Mouse (Mus musculus) neural tube, embryonic 11.5 days (tissue): Measurements from ENCODE around the gene Ube3b. TPM values are rescaled to one million over a fixed set of nuclear protein-coding genes. Genes with fewer than 3 reads are reported as not detected.
A peak's percentile ranks its signal among the peaks of the same experiment; 100 is the strongest.

Source experiments
- ATAC-seq: fragments of 200-750 bp; cut with Nextera tagmentation; 2 replicates; pipeline ENCODE4 v1.8.0; 2017; ENCODE audit warnings: moderate number of reproducible peaks, mild to moderate bottlenecking, moderate TSS enrichment, moderate library complexity; ENCODE audit not compliant: insufficient read depth, low FRiP score, low TSS enrichment
- DNase-seq: peaks from one replicate; pipeline ENCODE4 v3.0.0-alpha.2; 2015; ENCODE audit warnings: low spot score
- H3K27ac ChIP-seq: fragments of 300-500 bp; sonication (generic); 2 replicates; pipeline ENCODE4 v1.5.1; 2014; ENCODE audit warnings: low read depth, mild to moderate bottlenecking, low read length
- H3K27me3 ChIP-seq: fragments of 300-500 bp; sonication (generic); 2 replicates; pipeline ENCODE4 v1.6.1; 2014; ENCODE audit warnings: mild to moderate bottlenecking, low read length, mixed read lengths; ENCODE audit not compliant: control insufficient read depth, insufficient read depth
- H3K36me3 ChIP-seq: fragments of 300-500 bp; sonication (generic); 2 replicates; pipeline ENCODE4 v1.6.1; 2014; ENCODE audit warnings: mild to moderate bottlenecking, low read length, moderate library complexity, mixed read lengths; ENCODE audit not compliant: control insufficient read depth, insufficient read depth
- H3K4me1 ChIP-seq: fragments of 300-500 bp; sonication (generic); 2 replicates; pipeline ENCODE4 v1.6.1; 2014; ENCODE audit warnings: low read length, mixed read lengths; ENCODE audit not compliant: control insufficient read depth, insufficient read depth
- H3K4me2 ChIP-seq: fragments of 300-500 bp; sonication (generic); 2 replicates; pipeline ENCODE4 v1.6.1; 2014; ENCODE audit warnings: low read depth, mild to moderate bottlenecking, moderate library complexity
- H3K4me3 ChIP-seq: fragments of 300-500 bp; sonication (generic); 2 replicates; pipeline ENCODE4 v1.5.1; 2014; ENCODE audit warnings: low read depth, low read length
- H3K9ac ChIP-seq: fragments of 300-500 bp; sonication (generic); 2 replicates; pipeline ENCODE4 v1.6.1; 2014; ENCODE audit warnings: mild to moderate bottlenecking, low read length
- H3K9me3 ChIP-seq: fragments of 300-500 bp; sonication (generic); 2 replicates; pipeline ENCODE4 v1.6.1; 2016; ENCODE audit warnings: low read length; ENCODE audit not compliant: control insufficient read depth
- WGBS: fragments of 180-500 bp; shearing (Covaris S2); extraction: QIAGEN DNeasy Blood & Tissue Kit; methylation state at CpG from one replicate; pipeline ENCODE4 v1.1.7; 2014; 5-methylcytosine and 5-hydroxymethylcytosine counted together
- polyA plus RNA-seq: library from polyadenylated mRNA; unstranded; fragments of >200 nt; fragmentation: Nextera tagmentation; extraction: Ambion mirVana; gene quantifications from 2 replicates; pipeline ENCODE4 v1.2.1, GENCODE M21; 2014

Gene Ube3b
- polyA plus RNA-seq, 1 experiment from 2014 or later = 60.5 TPM

DNA sequence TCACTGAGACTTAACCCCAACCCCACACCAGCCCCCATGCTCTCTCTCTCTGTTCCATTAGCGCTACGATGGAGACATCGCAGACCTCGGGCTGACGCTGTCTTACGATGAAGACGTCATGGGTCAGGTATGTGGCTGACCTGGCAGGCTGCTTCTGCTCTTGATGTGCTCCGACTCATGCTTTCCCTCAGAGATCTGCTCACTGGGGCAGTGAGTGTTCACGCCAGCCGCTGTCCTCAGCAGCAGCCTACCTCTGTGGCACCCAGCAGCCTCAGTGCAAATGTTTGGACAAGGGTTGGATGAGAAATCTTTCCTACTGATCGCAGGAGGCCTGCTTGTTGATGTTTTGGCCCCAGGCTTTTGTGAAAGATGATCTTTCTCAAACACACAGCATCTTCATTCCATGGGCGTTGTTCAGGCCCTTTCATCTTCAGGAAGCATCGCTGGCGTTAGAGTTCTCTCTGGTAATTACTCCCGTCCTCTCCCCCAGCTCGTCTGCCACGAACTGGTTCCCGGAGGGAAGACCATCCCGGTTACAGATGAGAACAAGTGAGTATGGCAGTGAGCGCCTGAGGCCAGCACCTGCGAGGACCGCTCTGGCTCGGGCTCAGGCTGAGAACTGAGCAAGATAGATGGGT is 32.1 kb downstream of the Ube3b start:
- H3K9ac ChIP-seq = no peak overlapping the region
- no peaks in the 10 kb centered on the region for H3K4me1 ChIP-seq
- ATAC-seq = no peak
- no peak overlapping the region for H3K4me3 ChIP-seq
- no peak overlapping the region for H3K4me2 ChIP-seq
- 81% methylated on average over 23 of the region's 23 CpGs for WGBS
- no peaks in the 10 kb centered on the region for H3K27me3 ChIP-seq
- H3K36me3 ChIP-seq = peaks cover 40% of the 10 kb centered on the region
- DNase-seq = no peak
- no peaks in the 10 kb centered on the region for H3K9me3 ChIP-seq
- no peak overlapping the region for H3K27ac ChIP-seq

DNA sequence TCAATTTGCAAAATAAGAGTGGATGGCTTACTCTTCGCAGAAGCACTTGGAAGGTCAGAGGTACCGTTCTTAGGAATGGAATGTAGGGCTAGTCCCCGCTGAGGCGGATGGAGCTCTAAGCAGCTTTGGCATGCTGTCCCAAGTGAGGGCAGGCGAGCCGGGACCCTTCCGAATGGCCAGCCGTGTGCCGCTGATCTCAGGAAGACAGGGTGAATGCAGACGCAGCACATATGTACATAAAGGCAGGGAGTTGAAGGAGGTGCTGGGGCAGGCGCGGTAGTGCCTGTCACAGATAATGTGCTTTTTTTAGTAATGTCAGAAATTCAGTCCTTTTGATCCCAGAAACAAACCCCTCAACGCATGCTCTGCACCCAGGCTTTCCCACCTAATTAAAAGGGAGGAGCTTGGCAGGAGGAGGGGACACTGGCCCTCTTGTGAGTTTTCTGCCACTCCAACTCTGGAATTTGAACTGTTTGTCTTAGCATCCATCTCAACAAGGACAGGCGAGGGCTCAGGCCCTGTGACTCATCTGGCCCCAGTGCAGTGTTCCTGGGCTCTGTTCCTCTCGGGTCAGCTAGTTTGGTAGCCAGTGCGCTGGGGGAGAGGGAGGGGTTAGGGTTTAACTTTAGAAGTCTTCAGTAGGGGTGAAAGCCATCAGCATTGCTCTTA is 32.8 kb downstream of the Ube3b start:
- H3K4me2 ChIP-seq = no peak overlapping the region
- no peak for ATAC-seq
- no peak overlapping the region for H3K27ac ChIP-seq
- no peak for DNase-seq
- no peaks in the 10 kb centered on the region for H3K27me3 ChIP-seq
- H3K9ac ChIP-seq = no peak overlapping the region
- 82% methylated on average over 16 of the region's 16 CpGs for WGBS
- no peaks in the 10 kb centered on the region for H3K9me3 ChIP-seq
- no peaks in the 10 kb centered on the region for H3K4me1 ChIP-seq
- no peak overlapping the region for H3K4me3 ChIP-seq
- H3K36me3 ChIP-seq = peaks cover 35% of the 10 kb centered on the region

DNA sequence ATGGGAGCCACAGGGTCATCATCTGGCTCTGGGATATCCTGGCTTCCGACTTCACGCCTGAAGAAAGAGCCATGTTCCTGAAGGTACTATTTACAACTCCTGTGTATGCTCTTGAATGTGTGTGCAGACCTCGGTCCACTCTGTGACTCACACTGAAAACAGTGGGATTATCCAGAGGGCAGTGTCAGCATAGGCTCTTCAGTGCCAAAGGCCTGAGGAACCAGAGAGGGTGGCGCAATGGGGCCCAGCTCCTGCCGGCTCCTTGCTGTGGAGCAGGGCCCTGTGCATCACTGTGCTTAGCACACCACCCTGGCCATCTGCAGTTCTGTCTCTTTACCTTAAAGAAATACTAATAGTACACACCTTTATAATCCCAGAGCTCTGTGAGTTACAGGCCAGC is 35.2 kb downstream of the Ube3b start:
- H3K4me2 ChIP-seq = no peak overlapping the region
- H3K4me1 ChIP-seq = no peaks in the 10 kb centered on the region
- no peaks in the 10 kb centered on the region for H3K9me3 ChIP-seq
- ATAC-seq (no peak), DNase-seq (no peak)
- no peak overlapping the region for H3K9ac ChIP-seq
- 95% methylated on average over 5 of the region's 5 CpGs for WGBS
- H3K27me3 ChIP-seq = no peaks in the 10 kb centered on the region
- H3K36me3 ChIP-seq = peaks cover 36% of the 10 kb centered on the region
- no peak overlapping the region for H3K27ac ChIP-seq
- H3K4me3 ChIP-seq = no peak overlapping the region

DNA sequence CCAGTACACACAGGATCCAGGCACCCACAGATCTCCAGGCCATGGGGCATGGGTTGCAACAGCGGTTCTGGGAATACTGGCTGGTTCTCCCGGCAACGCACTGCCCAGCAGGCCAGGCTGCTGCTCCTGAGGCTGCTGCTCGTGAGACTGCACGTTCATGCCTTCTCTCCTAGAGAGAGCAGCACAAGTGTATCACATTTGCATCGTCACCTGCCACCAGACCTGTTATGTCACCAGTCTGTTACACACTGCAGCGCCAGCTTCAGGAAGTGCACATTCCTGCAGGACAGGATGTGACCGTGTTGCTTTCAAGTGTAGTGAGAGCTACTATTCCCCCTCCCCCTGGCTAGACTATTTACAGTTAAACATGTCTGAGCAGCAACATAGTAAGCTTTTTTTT is 36.4 kb downstream of the Ube3b start:
- H3K4me1 ChIP-seq = no peaks in the 10 kb centered on the region
- ATAC-seq (no peak), DNase-seq (no peak)
- no peak overlapping the region for H3K9ac ChIP-seq
- 89% methylated on average over 8 of the region's 8 CpGs for WGBS
- no peak overlapping the region for H3K4me3 ChIP-seq
- peaks cover 32% of the 10 kb centered on the region for H3K36me3 ChIP-seq
- H3K9me3 ChIP-seq = no peaks in the 10 kb centered on the region
- H3K27ac ChIP-seq = no peak overlapping the region
- H3K4me2 ChIP-seq = no peak overlapping the region
- H3K27me3 ChIP-seq = no peaks in the 10 kb centered on the region

DNA sequence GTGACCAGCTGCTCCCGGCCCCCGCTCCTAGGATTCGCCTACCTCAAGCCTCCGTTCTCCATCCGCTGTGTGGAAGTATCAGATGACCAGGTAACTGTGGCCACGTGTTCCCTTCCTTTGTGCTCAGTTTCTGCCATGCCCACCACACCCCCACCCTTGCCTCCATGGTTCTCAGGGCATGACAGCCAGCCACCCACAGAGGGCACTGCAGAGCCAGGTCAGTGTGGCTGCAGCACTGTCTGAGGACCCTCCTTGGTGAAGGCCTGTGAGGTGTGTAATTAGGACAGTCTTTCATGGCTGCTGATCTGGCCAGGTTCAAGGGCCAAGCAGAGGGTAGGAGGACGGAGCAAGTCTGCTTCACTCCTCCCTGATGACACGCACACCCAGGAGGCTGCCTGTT is 38.1 kb downstream of the Ube3b start:
- peaks cover 26% of the 10 kb centered on the region for H3K36me3 ChIP-seq
- ATAC-seq = no peak

DNA sequence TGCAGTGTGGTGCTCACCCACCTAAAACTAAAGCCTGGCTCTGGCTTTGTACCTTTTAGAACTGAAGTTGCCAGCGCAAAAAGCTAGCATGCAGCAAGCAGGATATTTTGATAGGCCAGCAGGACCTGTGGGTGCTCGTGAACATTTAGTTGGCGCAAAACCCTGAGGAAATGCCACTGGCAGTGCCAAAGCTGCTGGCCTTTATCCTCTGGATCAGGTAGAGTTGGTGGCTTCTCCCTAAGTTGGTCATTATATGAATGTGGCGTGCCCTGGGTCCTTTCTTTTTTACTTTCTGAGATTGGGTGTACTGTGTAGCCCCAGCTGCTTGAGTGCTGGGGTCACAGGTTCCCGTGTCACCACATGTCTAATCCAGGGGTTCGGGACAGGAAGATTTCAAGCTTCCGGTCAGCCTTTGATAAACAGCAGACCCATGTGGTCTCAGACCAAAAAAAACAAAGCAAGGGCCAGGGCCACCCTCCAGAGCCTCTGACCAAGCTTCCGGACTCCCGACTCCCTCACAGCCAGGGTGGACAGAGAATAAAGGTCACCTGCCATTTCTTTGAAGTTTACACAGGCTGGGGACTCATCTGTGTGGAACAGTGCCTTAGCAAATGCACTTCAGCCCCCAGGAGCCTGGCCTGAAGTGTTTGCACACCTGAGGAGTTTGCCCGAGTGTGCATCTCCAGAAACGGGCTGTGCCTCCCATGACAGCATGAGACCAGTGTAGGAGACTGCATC is 41.3 kb downstream of the Ube3b start:
- WGBS = 79% methylated on average over 11 of the region's 11 CpGs
- Histone ChIP-seq H3K27me3 (no peaks in the 10 kb centered on the region), H3K27ac (no peak overlapping the region), H3K9me3 (no peaks in the 10 kb centered on the region), H3K36me3 (peaks cover 19% of the 10 kb centered on the region), H3K9ac (no peak overlapping the region), H3K4me3 (no peak overlapping the region), H3K4me2 (no peak overlapping the region), H3K4me1 (no peaks in the 10 kb centered on the region)
- ATAC-seq (no peak), DNase-seq (no peak)

More for the DNA sequence above, 38.1 kb downstream of the Ube3b start:
- Histone ChIP-seq H3K9me3 (no peaks in the 10 kb centered on the region), H3K4me2 (no peak overlapping the region), H3K27me3 (no peaks in the 10 kb centered on the region), H3K4me1 (no peaks in the 10 kb centered on the region), H3K9ac (no peak overlapping the region), H3K4me3 (no peak overlapping the region), H3K27ac (no peak overlapping the region)
- 88% methylated on average over 8 of the region's 8 CpGs for WGBS
- DNase-seq = peak; percentile 45

DNA sequence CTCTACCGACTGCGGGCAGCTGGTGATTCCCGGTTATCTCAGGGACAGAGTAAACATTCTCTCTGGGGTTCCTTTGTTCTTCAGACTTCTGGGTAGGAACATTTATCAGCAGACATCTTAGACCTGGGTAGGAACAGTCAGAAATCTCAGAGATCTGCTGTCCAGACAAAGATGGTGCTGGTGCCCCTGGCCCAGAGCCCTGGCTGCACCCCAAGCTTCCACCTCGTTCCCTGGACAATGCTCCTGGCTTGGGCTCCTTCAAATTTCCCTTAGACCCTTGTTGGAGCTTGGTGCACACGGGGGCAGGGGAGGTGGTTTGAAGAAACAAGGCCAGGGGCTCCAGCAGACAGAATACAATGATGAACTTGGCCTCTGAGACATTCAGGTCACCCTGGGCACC is 42.2 kb downstream of the Ube3b start:
- WGBS = 54% methylated on average over 5 of the region's 5 CpGs
- DNase-seq = no peak
- no peak overlapping the region for H3K27ac ChIP-seq

DNA sequence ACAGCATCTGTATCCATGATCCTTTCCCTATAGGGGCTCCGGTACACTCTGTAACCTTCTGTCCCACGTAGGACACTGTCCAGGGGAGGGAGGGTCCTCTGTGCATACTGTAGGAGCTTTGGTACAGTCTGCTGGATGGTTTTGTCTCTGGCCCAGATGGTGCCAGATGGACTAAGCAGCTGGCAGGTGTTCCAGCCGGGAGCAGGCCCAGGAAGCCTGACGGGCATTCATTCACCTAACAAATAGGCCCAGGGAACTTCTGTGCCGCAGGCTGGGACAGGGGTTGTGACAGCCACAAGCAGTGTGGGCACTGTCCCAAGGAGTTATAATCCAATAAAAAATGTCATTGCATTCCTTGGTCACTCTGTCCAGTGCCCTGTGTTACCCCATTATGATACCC is 43.6 kb downstream of the Ube3b start:
- DNase-seq = no peak
- Histone ChIP-seq H3K27ac (no peak overlapping the region), H3K4me1 (peaks cover under 1% of the 10 kb centered on the region; the same call in 1 of the 2 replicates), H3K4me3 (no peak overlapping the region), H3K4me2 (no peak overlapping the region), H3K9me3 (no peaks in the 10 kb centered on the region), H3K27me3 (no peaks in the 10 kb centered on the region), H3K9ac (no peak overlapping the region), H3K36me3 (peaks cover 8% of the 10 kb centered on the region)
- 81% methylated on average over 5 of the region's 5 CpGs for WGBS
- no peak for ATAC-seq

More for the DNA sequence above, 42.2 kb downstream of the Ube3b start:
- H3K4me1 ChIP-seq = no peaks in the 10 kb centered on the region
- no peaks in the 10 kb centered on the region for H3K27me3 ChIP-seq
- no peak overlapping the region for H3K4me2 ChIP-seq
- no peak overlapping the region for H3K4me3 ChIP-seq
- peak overlapping the region; percentile 26; the same call in 1 of the 2 replicates for H3K9ac ChIP-seq
- H3K36me3 ChIP-seq = peaks cover 14% of the 10 kb centered on the region
- ATAC-seq = no peak
- H3K9me3 ChIP-seq = no peaks in the 10 kb centered on the region
